Mouse (Mus musculus): ENCODE data around the gene Tnip2. TPM values are rescaled to one million over a fixed set of nuclear protein-coding genes. Genes with fewer than 3 reads are reported as not detected.

The Tnip2 gene
- total and polyA plus RNA-seq, 3 experiments: 16.0 to 26.8 (median 23.4) TPM

- peak overlapping the region; percentile 26 for H3K4me2 ChIP-seq (ENCODE audit: insufficient read depth, low read depth, poor library complexity, severe bottlenecking)
- no peak overlapping the region for H3K9ac ChIP-seq (ENCODE audit: insufficient read depth, low read depth)
- peaks cover 16 to 47% of the 10 kb centered on the region in 2 experiments for H3K4me1 ChIP-seq (ENCODE audit: control insufficient read depth in 1 of 2, insufficient read depth in 2 of 2)
- no peaks in the 10 kb centered on the region for H3K79me2 ChIP-seq (replicated peaks; ENCODE audit: control insufficient read depth, extremely low read depth, insufficient read depth, poor library complexity, severe bottlenecking)
- no peaks in the 10 kb centered on the region for H3K27me3 ChIP-seq (replicated peaks)
- dilution Hi-C loops (cut with MboI; ENCODE audit: extremely low pct_ligation_motif_present, extremely low pct_unique_long_range_greater_than_20kb, low sequenced_read_pairs) (no loop called here), in situ Hi-C loops (cut with MboI; ENCODE audit: low pct_ligation_motif_present, low pct_unique_long_range_greater_than_20kb, low sequenced_read_pairs) (loop anchor here (25.0 kb wide), 1 partner anchor 499 kb away; the partner anchor contains the start of gene Hgfac)
- no peak overlapping the region for H3K4me3 ChIP-seq (replicated peaks in 1 of 3; ENCODE audit: low read depth in 2 of 3, low read length in 2 of 3, poor library complexity in 1 of 3)
- no peak overlapping the region for H3K27ac ChIP-seq (ENCODE audit: insufficient read depth, low read depth)
- TF ChIP-seq POLR2A (IDR thresholded peaks at IDR 0.05; ENCODE audit: low read depth, low read length) (no peak), ZMIZ1 (IDR thresholded peaks at IDR 0.05; ENCODE audit: low read depth, low read length) (no peak), MAX (IDR thresholded peaks at IDR 0.05; ENCODE audit: low read length) (no peak), IRF4 (IDR thresholded peaks at IDR 0.05; ENCODE audit: low read depth, low read length) (no peak), CHD1 (IDR thresholded peaks at IDR 0.05; ENCODE audit: low read depth, low read length) (no peak), BHLHE40 (IDR thresholded peaks at IDR 0.05; ENCODE audit: low read depth, low read length) (no peak), KAT2A (IDR thresholded peaks at IDR 0.05; ENCODE audit: insufficient replicate concordance, low read length) (no peak), RAD21 (IDR thresholded peaks at IDR 0.05; ENCODE audit: low read depth, low read length) (no peak), SIN3A (IDR thresholded peaks at IDR 0.05; ENCODE audit: low read length) (no peak), GABPA (IDR thresholded peaks at IDR 0.05; ENCODE audit: insufficient replicate concordance, low read depth, low read length) (no peak), UBTF (IDR thresholded peaks at IDR 0.05; ENCODE audit: low read depth, low read length) (no peak), E2F4 (IDR thresholded peaks at IDR 0.05; ENCODE audit: insufficient replicate concordance, low read depth, low read length) (no peak), TCF12 (IDR thresholded peaks at IDR 0.05; ENCODE audit: low read depth, low read length) (no peak), TBP (conservative IDR thresholded peaks at IDR 0.05; ENCODE audit: low read depth, low read length) (no peak)
- H3K9me3 ChIP-seq (replicated peaks; ENCODE audit: low read length): no peaks in the 10 kb centered on the region
- DNase-seq (ENCODE audit: extremely low read depth): no peak
- peaks cover 0 to 13% of the 10 kb centered on the region in 2 experiments for H3K36me3 ChIP-seq (replicated peaks in 1 of 2; ENCODE audit: control insufficient read depth in 1 of 2, insufficient read depth in 1 of 2, low read length in 1 of 2)
Observed at GRCm38 (mm10) chr5:34538079-34538478, 24.3 kb upstream of the Tnip2 start.

GRCm38 (mm10) chr5:34535831-34536230 is 22.0 kb upstream of the Tnip2 start:
- no peak for DNase-seq (ENCODE audit: extremely low read depth)
- H3K27me3 ChIP-seq (replicated peaks): no peaks in the 10 kb centered on the region
- no peak for TF ChIP-seq POLR2A (IDR thresholded peaks at IDR 0.05; ENCODE audit: low read depth, low read length)
- no peak for TF ChIP-seq MAFK (IDR thresholded peaks at IDR 0.05; ENCODE audit: insufficient replicate concordance, low read length)
- no peak for TF ChIP-seq RAD21 (IDR thresholded peaks at IDR 0.05; ENCODE audit: low read depth, low read length)
- TF ChIP-seq E2F4 (IDR thresholded peaks at IDR 0.05; ENCODE audit: insufficient replicate concordance, low read depth, low read length): no peak
- TF ChIP-seq NRF1 (IDR thresholded peaks at IDR 0.05; ENCODE audit: low read depth, low read length): no peak
- no peak for TF ChIP-seq USF1 (IDR thresholded peaks at IDR 0.05; ENCODE audit: low read depth, low read length)
- no peak for TF ChIP-seq MYC (IDR thresholded peaks at IDR 0.05; ENCODE audit: low read depth, low read length)
- no peak for TF ChIP-seq NELFE (IDR thresholded peaks at IDR 0.05; ENCODE audit: low read depth, low read length)
- no peak for TF ChIP-seq CHD1 (IDR thresholded peaks at IDR 0.05; ENCODE audit: low read depth, low read length)
- TF ChIP-seq GABPA (IDR thresholded peaks at IDR 0.05; ENCODE audit: insufficient replicate concordance, low read depth, low read length): no peak
- no peak for TF ChIP-seq MXI1 (IDR thresholded peaks at IDR 0.05; ENCODE audit: low read depth, low read length)
- TF ChIP-seq ZMIZ1 (IDR thresholded peaks at IDR 0.05; ENCODE audit: low read depth, low read length): no peak
- no peak for TF ChIP-seq PAX5 (IDR thresholded peaks at IDR 0.05; ENCODE audit: low read length)
- no peak for TF ChIP-seq IRF4 (IDR thresholded peaks at IDR 0.05; ENCODE audit: low read depth, low read length)
- no peak for TF ChIP-seq EP300 (IDR thresholded peaks at IDR 0.05; ENCODE audit: low read length)
- no peak for TF ChIP-seq SIN3A (IDR thresholded peaks at IDR 0.05; ENCODE audit: low read length)
- TF ChIP-seq USF2 (conservative IDR thresholded peaks at IDR 0.05; ENCODE audit: low read depth, low read length): no peak
- no peak for TF ChIP-seq BHLHE40 (IDR thresholded peaks at IDR 0.05; ENCODE audit: low read depth, low read length)
- peaks cover 0 to 19% of the 10 kb centered on the region in 2 experiments for H3K36me3 ChIP-seq (replicated peaks in 1 of 2; ENCODE audit: control insufficient read depth in 1 of 2, insufficient read depth in 1 of 2, low read length in 1 of 2)
- H3K4me1 ChIP-seq (ENCODE audit: control insufficient read depth in 1 of 2, insufficient read depth in 2 of 2): peaks cover 16 to 51% of the 10 kb centered on the region in 2 experiments
- no peak overlapping the region for H3K4me2 ChIP-seq (ENCODE audit: insufficient read depth, low read depth, poor library complexity, severe bottlenecking)
- H3K9ac ChIP-seq (ENCODE audit: insufficient read depth, low read depth): no peak overlapping the region
- H3K79me2 ChIP-seq (replicated peaks; ENCODE audit: control insufficient read depth, extremely low read depth, insufficient read depth, poor library complexity, severe bottlenecking): no peaks in the 10 kb centered on the region
- H3K9me3 ChIP-seq (replicated peaks; ENCODE audit: low read length): no peaks in the 10 kb centered on the region
- no peak overlapping the region for H3K27ac ChIP-seq (ENCODE audit: insufficient read depth, low read depth)
- no peak overlapping the region for H3K4me3 ChIP-seq (replicated peaks in 1 of 3; ENCODE audit: low read depth in 2 of 3, low read length in 2 of 3, poor library complexity in 1 of 3)
- in situ Hi-C loops (cut with MboI; ENCODE audit: low pct_ligation_motif_present, low pct_unique_long_range_greater_than_20kb, low sequenced_read_pairs): loop anchor here (25.0 kb wide), 1 partner anchor 501 kb away; the partner anchor contains the start of gene Hgfac
- dilution Hi-C loops (cut with MboI; ENCODE audit: extremely low pct_ligation_motif_present, extremely low pct_unique_long_range_greater_than_20kb, low sequenced_read_pairs): no loop called here

All from CH12.LX (cell line).